ENCODE assay signal across 24 mouse cellular contexts in genomic region chr8:109734018-109734417, GRCm38 (mm10).
"Had no signal": no experiment of that assay in that cellular context is flagged by ENCODE, and none has a peak within 500 bp of the region (broad histone marks: within the 10 kb centered on the region; RNA-seq: fewer than 3 reads in every experiment).

No protein-coding gene starts in this region.

- ATAC-seq: hindbrain, postnatal 0 days; intestine, embryonic 16.5 days had no signal

- H3K27ac ChIP-seq: gastrocnemius, adult 2 months; heart, adult 2 months; heart, embryonic 13.5 days; heart, embryonic 15.5 days; hindbrain, embryonic 15.5 days; hindbrain, postnatal 0 days; limb, embryonic 10.5 days; limb, embryonic 12.5 days; liver, embryonic 13.5 days; liver, embryonic 15.5 days had no signal

- H3K9me3 ChIP-seq: heart, embryonic 13.5 days; heart, embryonic 15.5 days; hindbrain, embryonic 15.5 days; limb, embryonic 10.5 days; limb, embryonic 12.5 days; liver, embryonic 13.5 days; liver, embryonic 15.5 days had no signal

- H3K27me3 ChIP-seq: heart, embryonic 13.5 days; heart, embryonic 15.5 days; hindbrain, embryonic 15.5 days; limb, embryonic 12.5 days; liver, embryonic 13.5 days; liver, embryonic 15.5 days had no signal

- H3K4me3 ChIP-seq: gastrocnemius, adult 2 months; heart, adult 2 months; heart, embryonic 13.5 days; heart, embryonic 15.5 days; hindbrain, embryonic 15.5 days; limb, embryonic 10.5 days; limb, embryonic 12.5 days; liver, embryonic 13.5 days; liver, embryonic 15.5 days had no signal

- H3K9ac ChIP-seq: heart, embryonic 13.5 days; heart, embryonic 15.5 days; hindbrain, embryonic 15.5 days; limb, embryonic 12.5 days; liver, embryonic 13.5 days; liver, embryonic 15.5 days had no signal

- DNase-seq: gastrocnemius, adult 2 months; gastrocnemius, postnatal 10 days; gastrocnemius, postnatal 36 days; heart, adult 11 months; heart, adult 2 months; heart, postnatal 14 days; heart, postnatal 36 days; kidney, adult 11 months; kidney, adult 8-10 months; kidney, postnatal 10 days; layer of hippocampus, adult 9-11 months; layer of hippocampus, postnatal 36 days; liver; liver, embryonic 13.5 days had no signal

- H3K4me2 ChIP-seq: heart, embryonic 11.5 days; heart, embryonic 13.5 days; heart, embryonic 15.5 days; hindbrain, embryonic 15.5 days; limb, embryonic 12.5 days; liver, embryonic 11.5 days; liver, embryonic 13.5 days; liver, embryonic 15.5 days had no signal
